Mouse (Mus musculus) midbrain, postnatal 0 days (tissue): ENCODE data around the gene Fbp1. TPM values are rescaled to one million over a fixed set of nuclear protein-coding genes. Genes with fewer than 3 reads are reported as not detected.
"Not testable (repeated sequence)": the region's sequence is repeated elsewhere in the genome, so short reads cannot be mapped to it uniquely, and the experiment has no call there.

Source experiments
- ATAC-seq: fragments of 200-750 bp; cut with Nextera tagmentation; 2 replicates; pipeline ENCODE4 v1.8.0; 2017; ENCODE audit warnings: moderate number of reproducible peaks, mild to moderate bottlenecking, moderate TSS enrichment, moderate library complexity; ENCODE audit not compliant: low FRiP score
- DNase-seq: peaks from one replicate; pipeline ENCODE4 v3.0.0-alpha.2; 2015; ENCODE audit warnings: low spot score
- H3K27ac ChIP-seq: fragments of 300-500 bp; sonication (generic); 2 replicates; pipeline ENCODE4 v1.5.1; 2014; ENCODE audit warnings: low read depth, mild to moderate bottlenecking, low read length, mixed read lengths
- H3K27me3 ChIP-seq: fragments of 300-500 bp; sonication (generic); 2 replicates; pipeline ENCODE4 v1.6.1; 2014; ENCODE audit warnings: low read length, control low read depth, mixed read lengths; ENCODE audit not compliant: insufficient read depth
- H3K36me3 ChIP-seq: fragments of 300-500 bp; sonication (generic); 2 replicates; pipeline ENCODE4 v1.6.1; 2014; ENCODE audit warnings: low read length, control low read depth, mixed read lengths; ENCODE audit not compliant: insufficient read depth
- H3K4me1 ChIP-seq: fragments of 300-500 bp; sonication (generic); 2 replicates; pipeline ENCODE4 v1.6.1; 2014; ENCODE audit warnings: mild to moderate bottlenecking, control low read depth, antibody characterized with exemption, low read length, mixed read lengths; ENCODE audit not compliant: insufficient read depth
- H3K4me2 ChIP-seq: fragments of 300-500 bp; sonication (generic); 2 replicates; pipeline ENCODE4 v1.6.1; 2014; ENCODE audit warnings: low read depth, mild to moderate bottlenecking, low read length, mixed read lengths; ENCODE audit not compliant: poor library complexity, severe bottlenecking
- H3K4me3 ChIP-seq: fragments of 300-500 bp; sonication (generic); 2 replicates; pipeline ENCODE4 v1.5.1; 2014; ENCODE audit warnings: low read depth, mild to moderate bottlenecking, low read length, moderate library complexity
- H3K9ac ChIP-seq: fragments of 300-500 bp; sonication (generic); replicated peaks from 2 replicates; pipeline ENCODE4 v1.6.1; 2014; ENCODE audit warnings: mild to moderate bottlenecking, low read length, moderate library complexity, mixed read lengths; ENCODE audit not compliant: poor library complexity, severe bottlenecking
- H3K9me3 ChIP-seq: fragments of 300-500 bp; sonication (generic); 2 replicates; pipeline ENCODE4 v1.6.1; 2016; ENCODE audit warnings: low read length, control low read depth
- CTCF ChIP-seq: IDR thresholded peaks from 2 replicates; pipeline ENCODE4 v1.5.1; 2016; ENCODE audit warnings: antibody characterized with exemption, mild to moderate bottlenecking
- WGBS: fragments of 180-500 bp; shearing (Covaris S2); extraction: QIAGEN DNeasy Blood & Tissue Kit; methylation state at CpG from one replicate; pipeline ENCODE4 v1.1.7; 2014; 5-methylcytosine and 5-hydroxymethylcytosine counted together
- polyA plus RNA-seq: library from polyadenylated mRNA; unstranded; fragments of >200 nt; fragmentation: Nextera tagmentation; extraction: Ambion mirVana; gene quantifications from 2 replicates; pipeline ENCODE4 v1.2.1, GENCODE M21; 2015
- total RNA-seq: library from RNA; depleted of rRNA; stranded (reverse); fragments of >200 nt; gene quantifications from 2 replicates; pipeline ENCODE4 v1.2.3, GENCODE M21; 2014; rRNA removed

Gene Fbp1
- total and polyA plus RNA-seq, 2 experiments from 2014 or later = 0.27 TPM; not detected in 1

- ATAC-seq (no peak), DNase-seq (no peak)
- Histone ChIP-seq H3K4me3 (no peak overlapping the region), H3K36me3 (no peaks in the 10 kb centered on the region), H3K4me2 (no peak overlapping the region), H3K9ac (no peak overlapping the region), H3K27ac (no peak overlapping the region), H3K27me3 (no peaks in the 10 kb centered on the region), H3K9me3 (no peaks in the 10 kb centered on the region), H3K4me1 (no peaks in the 10 kb centered on the region)
- no peak for TF ChIP-seq CTCF
- 51% methylated on average over 4 of the region's 4 CpGs for WGBS
Measured at GRCm38 (mm10) chr13:62833341-62833740, 54.7 kb downstream of the Fbp1 start.

- TF ChIP-seq CTCF = no peak
- H3K27me3 ChIP-seq = no peaks in the 10 kb centered on the region
- WGBS = 84% methylated on average over 2 of the region's 2 CpGs
- no peaks in the 10 kb centered on the region for H3K9me3 ChIP-seq
- ATAC-seq (no peak), DNase-seq (no peak)
- no peaks in the 10 kb centered on the region for H3K4me1 ChIP-seq
- no peaks in the 10 kb centered on the region for H3K36me3 ChIP-seq
- H3K4me2 ChIP-seq = no peak overlapping the region
- no peak overlapping the region for H3K4me3 ChIP-seq
- H3K27ac ChIP-seq = no peak overlapping the region
- H3K9ac ChIP-seq = no peak overlapping the region
Measured at GRCm38 (mm10) chr13:62832239-62832638, 55.8 kb downstream of the Fbp1 start.

- H3K9me3 ChIP-seq, ATAC-seq, DNase-seq, H3K4me1 ChIP-seq, H3K27me3 ChIP-seq, H3K4me3 ChIP-seq, H3K4me2 ChIP-seq, H3K36me3 ChIP-seq, H3K27ac ChIP-seq, H3K9ac ChIP-seq: not testable (repeated sequence)
- 81% methylated on average over 3 of the region's 3 CpGs for WGBS
Measured at GRCm38 (mm10) chr13:62815705-62816104, 72.4 kb downstream of the Fbp1 start.

Other genes with a start within 250 kb of the Fbp1 start
- 15.0 and 17.6 TPM in 2 replicates for gene Platr25, start 127.6 kb downstream of the Fbp1 start, total RNA-seq
- 17.1 and 17.6 TPM in 2 replicates for gene Platr25, start 127.6 kb downstream of the Fbp1 start, polyA plus RNA-seq
- 4.5 and 4.8 TPM in 2 replicates for gene Gm5141, start 102.5 kb downstream of the Fbp1 start, total RNA-seq
- gene Gm5141, start 102.5 kb downstream of the Fbp1 start, polyA plus RNA-seq = 4.5 and 4.6 TPM in 2 replicates
- gene Fbp2, start 29.9 kb downstream of the Fbp1 start, total RNA-seq = 0.16 and 0.24 TPM in 2 replicates
- 1.5 and 1.7 TPM in 2 replicates for gene Fbp2, start 29.9 kb downstream of the Fbp1 start, polyA plus RNA-seq
- gene 2010111I01Rik, start 76.6 kb upstream of the Fbp1 start, total RNA-seq = 30.3 and 44.8 TPM in 2 replicates
- gene 2010111I01Rik, start 76.6 kb upstream of the Fbp1 start, polyA plus RNA-seq = 16.2 and 18.5 TPM in 2 replicates